Mouse (Mus musculus) kidney, postnatal 14 days (tissue): ENCODE measurements at regions not wholly inside any gene's neighbourhood (a gene's known extent, or its start where the extent isn't known, plus 50 kb on each side); places are given as distances from the start of the nearest gene placed in this dataset.

Source experiments
- DNase-seq: peaks from one replicate; pipeline ENCODE4 v3.0.0; 2022; ENCODE audit warnings: mixed read lengths

DNA sequence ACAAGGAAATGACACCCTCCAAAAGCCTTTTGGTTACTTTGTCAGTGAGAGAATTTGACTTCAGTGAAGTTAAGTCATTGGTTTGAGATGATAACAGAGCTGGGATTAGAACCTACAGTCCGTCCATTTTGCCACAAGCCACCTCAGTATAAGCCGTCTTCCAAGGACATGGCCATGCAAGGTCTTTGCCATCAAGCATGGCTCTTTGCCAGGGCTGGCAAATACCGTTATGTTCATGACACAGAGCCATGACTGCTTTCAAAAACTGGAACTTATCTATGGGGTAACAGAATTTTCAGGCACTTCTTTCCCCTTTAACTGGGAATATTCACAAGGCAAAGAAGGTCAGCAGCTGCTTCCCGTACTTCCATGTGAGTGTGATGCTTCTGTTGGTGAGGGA, 441.9 kb upstream of the Fam19a5 start:
- no peak for DNase-seq

DNA sequence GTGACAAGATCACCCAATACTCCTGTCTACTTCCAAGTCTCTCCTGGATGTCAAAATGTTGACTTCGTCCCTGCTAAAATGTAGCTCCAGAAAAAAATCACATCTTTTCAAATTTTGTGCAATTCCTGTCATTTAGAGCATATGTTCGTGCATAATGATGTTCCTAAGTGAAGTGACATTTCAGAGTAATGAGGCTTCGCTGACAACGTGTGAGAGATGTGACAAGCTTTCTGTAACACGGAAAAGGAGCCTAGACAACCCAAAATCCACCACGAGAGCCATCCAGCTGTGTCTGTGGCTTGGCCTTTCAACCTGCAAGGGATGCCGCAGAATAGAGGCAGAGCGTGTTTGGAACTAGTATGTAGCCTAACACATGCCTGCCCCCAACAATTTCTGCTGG, 438.1 kb upstream of the Fam19a5 start:
- DNase-seq = no peak

DNA sequence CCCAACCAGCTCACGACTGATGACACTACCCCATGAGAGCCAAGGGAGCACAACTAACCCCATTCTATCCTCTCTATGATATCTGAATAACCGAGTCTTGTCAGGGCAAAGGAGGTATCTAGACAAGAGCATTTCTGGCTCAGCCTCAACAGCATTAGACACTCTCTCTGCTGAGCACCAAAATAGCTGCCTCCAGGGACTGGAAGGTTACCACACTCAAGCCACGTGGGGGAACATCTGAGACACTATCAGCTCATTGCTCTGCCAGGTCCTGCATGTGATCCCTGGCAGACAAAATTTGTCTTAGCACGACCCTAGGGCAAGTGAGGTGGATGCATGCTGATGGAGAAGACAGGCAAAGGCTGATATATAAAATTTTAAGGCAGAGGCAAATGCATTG, 436.4 kb upstream of the Fam19a5 start:
- DNase-seq = no peak

GRCm38 (mm10) chr15:87108411-87108810, 435.7 kb upstream of the Fam19a5 start:
- DNase-seq = no peak

DNA sequence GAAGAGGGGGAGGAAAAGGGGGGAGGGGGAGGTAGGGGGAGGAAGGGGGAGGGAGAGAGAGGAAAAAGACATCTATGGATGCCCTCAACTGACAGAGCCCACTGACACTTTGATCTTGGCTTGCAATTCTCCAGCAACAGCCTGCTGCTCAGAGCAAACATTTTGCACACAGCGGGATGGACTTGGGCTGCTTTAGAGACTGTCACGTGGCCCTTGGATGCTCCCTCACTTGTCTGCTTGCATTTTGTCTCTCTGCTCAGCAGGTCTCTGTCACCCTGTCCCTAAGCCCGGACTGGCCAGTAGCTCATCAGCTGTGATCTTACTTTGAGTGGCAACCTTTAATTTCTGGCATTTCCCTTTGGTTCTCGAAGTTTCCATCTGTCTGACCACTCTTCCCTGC, 421.4 kb upstream of the Fam19a5 start:
- no peak for DNase-seq

DNA sequence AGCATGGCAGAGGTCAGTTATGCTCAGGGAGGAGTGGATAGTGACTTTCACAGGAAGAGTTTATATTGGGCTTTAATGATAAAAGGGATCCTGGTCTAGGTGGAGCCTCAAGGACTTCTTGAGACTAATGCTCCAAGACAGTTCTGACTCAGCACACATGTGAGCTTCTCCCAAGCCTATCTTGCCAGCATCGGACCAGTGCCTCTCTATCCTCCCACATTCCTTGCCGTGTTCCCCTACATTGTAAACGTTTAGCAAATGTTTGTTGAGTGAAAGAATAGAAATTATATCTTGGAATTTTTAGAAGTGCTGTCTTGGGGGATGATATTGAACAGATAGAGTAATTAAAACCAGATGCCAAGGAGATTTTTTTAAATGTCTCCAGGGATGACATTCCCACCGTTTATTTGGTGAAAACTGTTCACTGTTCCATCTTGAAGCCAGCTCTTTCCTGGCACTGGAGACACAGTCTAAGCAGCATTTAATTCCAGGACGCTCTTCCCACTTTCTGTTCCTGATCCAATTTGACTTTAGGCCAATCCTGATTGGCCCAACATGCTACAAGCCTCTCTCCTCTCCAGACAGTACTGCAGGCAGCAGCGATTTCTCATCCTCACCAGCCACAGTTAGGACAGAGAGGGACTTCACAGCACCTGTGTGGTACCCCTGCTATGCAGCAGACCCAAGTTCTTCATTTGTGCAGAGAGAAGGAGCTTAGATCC, 418.5 kb upstream of the Fam19a5 start:
- no peak for DNase-seq

- DNase-seq = no peak
Measured at GRCm38 (mm10) chr15:87138870-87139269, 405.2 kb upstream of the Fam19a5 start.

- no peak for DNase-seq
Measured at GRCm38 (mm10) chr15:87169136-87169535, 375.0 kb upstream of the Fam19a5 start.

GRCm38 (mm10) chr15:87170890-87171289, 373.2 kb upstream of the Fam19a5 start:
- DNase-seq = no peak

DNA sequence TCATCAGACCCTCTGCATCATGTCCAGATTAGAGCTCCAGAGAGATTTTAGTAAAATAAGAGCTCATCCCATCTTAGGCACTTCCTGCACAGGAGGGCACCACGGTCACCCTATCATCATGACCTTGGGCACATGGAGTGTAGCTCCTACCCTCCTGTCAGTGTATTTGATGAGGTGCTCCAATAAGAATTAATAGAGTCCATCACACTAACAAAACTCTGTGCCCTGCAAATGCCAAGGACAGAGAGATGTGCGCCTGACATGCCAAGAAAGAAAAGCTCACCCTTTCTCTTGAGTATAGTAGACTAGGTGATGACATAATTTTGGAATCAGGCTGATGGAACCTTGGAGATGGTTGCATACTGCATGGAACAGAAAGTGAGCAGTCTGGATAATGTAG, 371.0 kb upstream of the Fam19a5 start:
- no peak for DNase-seq

- DNase-seq = no peak
Measured at GRCm38 (mm10) chr15:87178646-87179045, 365.5 kb upstream of the Fam19a5 start.

DNA sequence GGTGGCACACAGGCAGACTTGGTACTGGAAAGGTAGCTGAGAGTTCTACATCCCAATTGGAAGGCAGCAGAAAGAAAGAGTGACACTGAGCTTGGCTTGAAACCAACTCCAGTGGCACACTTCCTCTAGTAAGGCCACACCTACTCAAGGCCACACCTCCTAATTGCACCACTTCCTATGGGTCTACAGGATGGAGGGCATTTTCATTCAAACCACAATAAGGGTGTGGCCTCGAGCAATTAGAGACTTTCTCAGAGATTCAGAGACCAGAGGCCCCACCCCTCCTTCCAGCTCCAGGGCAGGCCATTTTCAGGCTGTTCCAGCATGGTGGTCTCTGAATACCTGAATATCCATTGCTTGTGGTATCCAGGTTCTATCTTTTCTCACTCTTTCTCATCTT, 363.3 kb upstream of the Fam19a5 start:
- DNase-seq = no peak

GRCm38 (mm10) chr15:87184248-87184647, 359.9 kb upstream of the Fam19a5 start:
- DNase-seq = no peak

GRCm38 (mm10) chr15:87188816-87189455, 355.2 kb upstream of the Fam19a5 start:
- no peak for DNase-seq

DNA sequence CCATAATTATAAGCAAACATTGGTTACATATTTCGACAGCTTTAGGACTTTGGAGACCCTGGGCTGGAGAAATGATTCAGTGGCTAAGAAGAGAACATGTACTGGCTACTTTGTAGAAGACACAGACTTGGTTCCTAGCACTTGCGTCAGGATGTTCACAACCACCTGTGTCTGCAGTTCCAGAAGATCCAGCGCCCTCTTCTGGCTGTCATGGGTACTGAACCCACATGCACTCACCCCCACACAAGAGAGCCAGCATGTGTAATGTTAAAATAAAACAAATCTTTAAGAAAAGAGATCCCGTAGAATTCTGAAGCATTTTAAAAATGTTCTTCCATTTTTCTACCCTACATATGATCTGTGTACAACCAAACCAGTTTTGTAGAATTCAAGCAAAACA, 352.2 kb upstream of the Fam19a5 start:
- no peak for DNase-seq

DNA sequence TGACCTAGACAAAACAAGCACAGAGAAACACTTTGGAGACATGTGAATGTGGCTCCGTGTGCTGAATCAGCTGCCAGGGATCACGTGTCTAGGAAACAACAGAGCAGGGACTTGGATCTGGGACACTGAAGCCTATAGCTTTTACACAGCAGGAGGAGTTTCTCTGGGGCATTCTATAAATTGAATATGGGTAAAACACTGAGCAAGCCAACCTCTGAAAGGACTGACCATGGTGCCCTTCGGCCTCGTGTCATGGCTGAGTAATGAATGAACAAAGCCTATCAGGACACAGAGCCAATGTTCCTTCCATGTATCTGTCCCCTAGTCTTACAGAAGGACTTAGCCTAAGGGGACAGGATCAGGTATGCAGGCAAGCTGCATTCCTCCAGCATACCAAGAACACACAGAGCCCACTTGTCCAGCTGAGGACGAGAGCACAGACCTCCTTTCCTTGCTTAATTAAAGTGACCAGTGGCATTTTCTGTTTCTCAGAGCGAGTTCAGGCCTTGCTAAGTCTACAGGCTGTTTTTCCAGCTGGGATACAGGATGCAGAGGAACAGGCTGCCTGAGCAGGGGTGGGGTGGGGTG, 347.7 kb upstream of the Fam19a5 start:
- no peak for DNase-seq

DNA sequence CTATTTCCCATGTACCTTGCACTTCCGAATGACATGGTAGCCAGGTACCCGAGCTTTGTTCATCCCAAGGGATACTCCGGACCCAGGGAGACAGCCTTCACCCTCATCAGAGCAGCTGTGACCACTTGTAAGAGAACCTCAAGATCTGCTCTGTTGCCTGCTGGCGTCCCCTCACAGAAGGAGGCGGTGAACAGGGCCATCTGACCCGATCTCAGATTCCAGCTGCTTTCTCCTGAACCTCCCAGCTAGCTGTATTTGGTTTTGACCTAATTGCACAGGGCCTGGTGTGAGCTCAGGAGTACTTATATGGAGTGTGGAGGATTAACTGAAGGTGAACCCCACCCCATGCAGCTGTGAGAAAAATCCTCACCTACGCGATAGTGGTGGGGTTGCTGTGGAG, 344.5 kb upstream of the Fam19a5 start:
- no peak for DNase-seq

DNA sequence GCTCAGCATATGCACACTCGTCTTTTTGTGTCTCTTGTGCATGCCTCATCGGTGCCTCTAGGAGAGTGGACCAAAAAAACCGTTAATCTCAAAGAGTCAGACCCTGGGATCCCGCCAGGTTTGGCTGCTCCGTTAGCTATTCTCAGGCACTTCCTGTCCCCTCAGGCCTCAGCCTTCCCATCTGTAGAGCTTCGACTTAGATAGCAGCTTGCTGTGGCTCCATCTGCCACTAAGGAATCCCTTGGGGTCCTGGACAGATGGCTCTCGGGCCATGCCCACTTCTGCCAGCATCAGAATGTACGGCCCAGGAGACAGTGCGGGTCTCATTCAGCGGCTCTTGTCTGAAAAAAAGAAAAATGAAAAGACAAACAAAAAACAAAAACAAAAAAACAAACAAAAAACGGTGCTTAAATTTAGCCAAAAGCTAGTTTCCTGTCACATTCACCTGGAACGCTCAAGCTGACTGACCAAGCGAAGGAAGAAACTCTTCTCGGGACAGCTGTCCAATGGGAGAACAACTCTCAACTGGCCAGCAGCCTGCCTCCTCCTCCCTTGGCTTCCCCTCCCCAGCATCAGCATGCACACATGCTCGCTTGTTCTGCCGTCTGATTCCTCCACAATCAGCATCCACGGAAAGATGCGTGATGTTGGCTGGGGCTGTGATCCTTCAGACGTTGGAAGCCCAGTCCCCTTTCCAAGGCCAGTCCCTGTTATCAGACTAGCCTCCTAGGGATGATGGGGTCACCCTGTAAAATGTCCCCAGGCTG, 343.6 kb upstream of the Fam19a5 start:
- DNase-seq = no peak

DNA sequence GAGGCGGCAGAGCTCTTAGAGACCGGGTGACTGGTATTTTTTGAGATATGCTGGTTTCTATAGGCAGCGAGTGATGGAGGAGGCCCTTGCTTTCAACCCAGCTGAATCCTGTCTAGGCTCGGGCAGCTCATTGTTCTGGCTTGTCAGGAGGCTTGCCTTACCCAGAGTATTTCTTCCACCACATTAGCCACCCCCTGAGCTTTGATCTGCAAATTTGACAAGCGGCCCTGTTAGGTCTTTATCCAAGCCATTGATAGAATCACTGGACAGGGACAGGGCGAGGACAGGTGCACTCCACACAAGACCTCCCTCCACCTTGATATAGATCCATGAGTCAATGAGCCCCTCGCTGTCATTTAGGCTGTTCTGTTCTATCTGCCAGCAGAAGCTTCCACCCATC, 343.0 kb upstream of the Fam19a5 start:
- no peak for DNase-seq

GRCm38 (mm10) chr15:87229951-87230350, 314.1 kb upstream of the Fam19a5 start:
- DNase-seq = no peak

- DNase-seq = no peak
Measured at GRCm38 (mm10) chr15:87236096-87236495, 308.0 kb upstream of the Fam19a5 start.

- no peak for DNase-seq
Measured at GRCm38 (mm10) chr15:87239057-87239456, 305.0 kb upstream of the Fam19a5 start.

- DNase-seq = no peak
Measured at GRCm38 (mm10) chr15:87261497-87261896, 282.6 kb upstream of the Fam19a5 start.

DNA sequence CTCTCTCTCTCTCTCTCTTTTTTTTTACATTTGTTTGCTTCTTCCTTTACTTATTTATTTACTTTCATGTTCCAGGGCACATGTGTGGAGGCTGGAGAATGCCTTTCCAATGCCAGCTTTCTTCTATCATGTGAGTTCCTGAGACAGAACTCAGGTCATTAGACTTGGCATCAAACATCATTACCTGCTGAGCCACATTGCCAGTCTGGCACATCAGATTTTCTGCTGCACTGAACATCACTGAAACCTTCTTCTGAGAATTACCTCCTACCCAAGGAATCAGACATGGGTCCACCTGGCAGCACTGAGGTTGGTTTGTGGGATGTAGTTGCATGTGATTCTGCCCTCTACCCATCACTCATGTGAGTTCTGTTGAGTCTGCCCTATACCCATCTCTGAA, 279.2 kb upstream of the Fam19a5 start:
- no peak for DNase-seq
